Mouse (Mus musculus) gastrocnemius, postnatal 25 days (tissue): Measurements from ENCODE around the gene 1810062G17Rik. TPM values are rescaled to one million over a fixed set of nuclear protein-coding genes. Genes with fewer than 3 reads are reported as not detected.

Experiments
- DNase-seq: peaks from one replicate; pipeline ENCODE4 v3.0.0; 2022
- total RNA-seq, 2 experiments: library from RNA; stranded (reverse); gene quantifications; 1 replicate in 1 of 2; 2 replicates in 1 of 2; pipeline ENCODE4 v1.2.3; 2021

1810062G17Rik gene
- total RNA-seq, 2 experiments from 2014 or later: not detected

GRCm38 (mm10) chr3:36476261-36477155, 771 bp downstream of the 1810062G17Rik start:
- DNase-seq: no peak

- DNase-seq: no peak
Observed at GRCm38 (mm10) chr3:36478776-36479175, 3.0 kb downstream of the 1810062G17Rik start.

GRCm38 (mm10) chr3:36480486-36480885, 4.7 kb downstream of the 1810062G17Rik start:
- DNase-seq: no peak

GRCm38 (mm10) chr3:36481776-36482193, 6.0 kb downstream of the 1810062G17Rik start:
- DNase-seq: peak; percentile 68

- no peak for DNase-seq
Observed at GRCm38 (mm10) chr3:36482940-36483339, 7.2 kb downstream of the 1810062G17Rik start.

GRCm38 (mm10) chr3:36484292-36484691, 8.6 kb downstream of the 1810062G17Rik start:
- DNase-seq: no peak

GRCm38 (mm10) chr3:36486176-36486575, 10.4 kb downstream of the 1810062G17Rik start:
- DNase-seq: no peak

GRCm38 (mm10) chr3:36486881-36487280, 11.1 kb downstream of the 1810062G17Rik start:
- DNase-seq: no peak

GRCm38 (mm10) chr3:36488367-36488766, 12.6 kb downstream of the 1810062G17Rik start:
- DNase-seq: no peak

- no peak for DNase-seq
Observed at GRCm38 (mm10) chr3:36488899-36489589, 13.3 kb downstream of the 1810062G17Rik start.

- DNase-seq: no peak
Observed at GRCm38 (mm10) chr3:36489590-36489910, 13.8 kb downstream of the 1810062G17Rik start.

- no peak for DNase-seq
Observed at GRCm38 (mm10) chr3:36491535-36491934, 15.8 kb downstream of the 1810062G17Rik start.

- DNase-seq: no peak
Observed at GRCm38 (mm10) chr3:36492716-36493391, 17.1 kb downstream of the 1810062G17Rik start.

- DNase-seq: no peak
Observed at GRCm38 (mm10) chr3:36493641-36494283, 18.0 kb downstream of the 1810062G17Rik start.

- no peak for DNase-seq
Observed at GRCm38 (mm10) chr3:36494613-36495012, 18.9 kb downstream of the 1810062G17Rik start.

GRCm38 (mm10) chr3:36495436-36495835, 19.7 kb downstream of the 1810062G17Rik start:
- peak; percentile 72 for DNase-seq

GRCm38 (mm10) chr3:36496273-36496672, 20.5 kb downstream of the 1810062G17Rik start:
- no peak for DNase-seq

- peak; percentile 24 for DNase-seq
Observed at GRCm38 (mm10) chr3:36496746-36497145, 21.0 kb downstream of the 1810062G17Rik start.

GRCm38 (mm10) chr3:36498224-36498623, 22.5 kb downstream of the 1810062G17Rik start:
- no peak for DNase-seq

GRCm38 (mm10) chr3:36499418-36499817, 23.7 kb downstream of the 1810062G17Rik start:
- no peak for DNase-seq

GRCm38 (mm10) chr3:36500976-36501375, 25.2 kb downstream of the 1810062G17Rik start:
- no peak for DNase-seq

- no peak for DNase-seq
Observed at GRCm38 (mm10) chr3:36501546-36501945, 25.8 kb downstream of the 1810062G17Rik start.
